Mouse (Mus musculus) thymus, postnatal 0 days (tissue): Measurements from ENCODE around the gene Mcrip2. TPM values are rescaled to one million over a fixed set of nuclear protein-coding genes. Genes with fewer than 3 reads are reported as not detected.
A peak's percentile ranks its signal among the peaks of the same experiment; 100 is the strongest.

Experiments
- DNase-seq: peaks from one replicate; pipeline ENCODE4 v3.0.0-alpha.2; 2015; ENCODE audit warnings: low spot score
- polyA plus RNA-seq: library from polyadenylated mRNA; unstranded; fragments of >200 nt; fragmentation: Nextera tagmentation; extraction: Ambion mirVana; gene quantifications from 2 replicates; pipeline ENCODE4 v1.2.1, GENCODE M21; 2015

The Mcrip2 gene
- polyA plus RNA-seq, 1 experiment from 2014 or later: 24.1 TPM

- no peak for DNase-seq
These were observed 33.3 kb downstream of the Mcrip2 start for GRCm38 (mm10) chr17:25835301-25835700.

GRCm38 (mm10) chr17:25834595-25835222 lies 33.9 kb downstream of the Mcrip2 start:
- no peak for DNase-seq

GRCm38 (mm10) chr17:25833961-25834594 lies 34.5 kb downstream of the Mcrip2 start:
- DNase-seq: no peak

- no peak for DNase-seq
These were observed 35.3 kb downstream of the Mcrip2 start, which contains the start of gene Stub1 for GRCm38 (mm10) chr17:25833291-25833663. Gene Stub1, minus strand, starts transcription at chr17:25833404.

GRCm38 (mm10) chr17:25832436-25833290 lies 35.9 kb downstream of the Mcrip2 start:
- DNase-seq: peak; percentile 98

GRCm38 (mm10) chr17:25831451-25832281 lies 36.9 kb downstream of the Mcrip2 start:
- DNase-seq: no peak

- no peak for DNase-seq
These were observed 37.6 kb downstream of the Mcrip2 start for GRCm38 (mm10) chr17:25830806-25831431.

GRCm38 (mm10) chr17:25830200-25830753 lies 38.3 kb downstream of the Mcrip2 start:
- DNase-seq: no peak

GRCm38 (mm10) chr17:25829558-25830017 lies 39.0 kb downstream of the Mcrip2 start:
- no peak for DNase-seq

- peak; percentile 81 for DNase-seq
These were observed 39.6 kb downstream of the Mcrip2 start, which contains the start of gene Jmjd8 for GRCm38 (mm10) chr17:25828712-25829557. Gene Jmjd8, plus strand, starts transcription at chr17:25828867.

- peak; percentile 22 for DNase-seq
These were observed 40.4 kb downstream of the Mcrip2 start for GRCm38 (mm10) chr17:25828223-25828594.

- DNase-seq: no peak
These were observed 40.9 kb downstream of the Mcrip2 start for GRCm38 (mm10) chr17:25827546-25828222.

GRCm38 (mm10) chr17:25827011-25827410 lies 41.6 kb downstream of the Mcrip2 start:
- DNase-seq: no peak

GRCm38 (mm10) chr17:25825984-25826570 lies 42.5 kb downstream of the Mcrip2 start:
- DNase-seq: no peak

GRCm38 (mm10) chr17:25825311-25825710 lies 43.3 kb downstream of the Mcrip2 start:
- no peak for DNase-seq

GRCm38 (mm10) chr17:25824362-25825142 lies 44.0 kb downstream of the Mcrip2 start:
- DNase-seq: no peak

GRCm38 (mm10) chr17:25823452-25823851 lies 45.1 kb downstream of the Mcrip2 start, which contains the start of gene Wdr24:
Gene Wdr24, plus strand, starts transcription at chr17:25823627.
- peak; percentile 89 for DNase-seq
